Mouse (Mus musculus) left cerebral cortex, postnatal 25 days (tissue): ENCODE data around the gene Gm45062. TPM values are rescaled to one million over a fixed set of nuclear protein-coding genes. Genes with fewer than 3 reads are reported as not detected.

Experiments used
- DNase-seq, 2 experiments: peaks; one replicate each; pipeline ENCODE4 v3.0.0; 2022; ENCODE audit warnings: low spot score in 2 of 2, mixed read lengths in 1 of 2
- intact Hi-C: fragments of 180-260 bp; cut with DNase I; formaldehyde crosslinking; loops from one replicate; pipeline ENCODE4 v1.15.1; 2025
- total RNA-seq, 2 experiments: library from RNA; stranded (reverse); gene quantifications; 2 replicates each; pipeline ENCODE4 v1.2.3; 2021

The Gm45062 gene
- total RNA-seq, 2 experiments from 2014 or later = 5.7 to 6.1 TPM

- intact Hi-C loops = no loop called here
Measured at GRCm38 (mm10) chr6:8360805-8361204, 101.6 kb downstream of the Gm45062 start.

GRCm38 (mm10) chr6:8364033-8364756 is 104.9 kb downstream of the Gm45062 start:
- intact Hi-C loops = no loop called here
- no peak for DNase-seq

More at GRCm38 (mm10) chr6:8360805-8361204, 101.6 kb downstream of the Gm45062 start:
- peak in 1 of 2 experiments; percentile 64 for DNase-seq

- intact Hi-C loops = no loop called here
- DNase-seq = no peak
Measured at GRCm38 (mm10) chr6:8364757-8365150, 105.5 kb downstream of the Gm45062 start.

GRCm38 (mm10) chr6:8367675-8368074 is 108.4 kb downstream of the Gm45062 start:
- DNase-seq = no peak
- intact Hi-C loops = no loop called here

GRCm38 (mm10) chr6:8368198-8368864 is 109.1 kb downstream of the Gm45062 start:
- intact Hi-C loops = no loop called here
- DNase-seq = no peak

GRCm38 (mm10) chr6:8370624-8371023 is 111.4 kb downstream of the Gm45062 start:
- intact Hi-C loops = no loop called here
- no peak for DNase-seq

- DNase-seq = no peak
- intact Hi-C loops = no loop called here
Measured at GRCm38 (mm10) chr6:8373051-8373450, 113.8 kb downstream of the Gm45062 start.

GRCm38 (mm10) chr6:8373851-8374250 is 114.6 kb downstream of the Gm45062 start:
- no peak for DNase-seq
- intact Hi-C loops = no loop called here

GRCm38 (mm10) chr6:8374290-8374689 is 115.0 kb downstream of the Gm45062 start:
- DNase-seq = no peak
- intact Hi-C loops = no loop called here

GRCm38 (mm10) chr6:8374712-8375111 is 115.5 kb downstream of the Gm45062 start:
- intact Hi-C loops = no loop called here
- DNase-seq = no peak

GRCm38 (mm10) chr6:8376351-8376750 is 117.1 kb downstream of the Gm45062 start:
- intact Hi-C loops = no loop called here
- no peak for DNase-seq

- no peak for DNase-seq
- intact Hi-C loops = no loop called here
Measured at GRCm38 (mm10) chr6:8377667-8378066, 118.4 kb downstream of the Gm45062 start.

- DNase-seq = no peak
- intact Hi-C loops = no loop called here
Measured at GRCm38 (mm10) chr6:8389307-8389706, 130.1 kb downstream of the Gm45062 start.

- no peak for DNase-seq
- intact Hi-C loops = no loop called here
Measured at GRCm38 (mm10) chr6:8390296-8390695, 131.0 kb downstream of the Gm45062 start.

- intact Hi-C loops = no loop called here
Measured at GRCm38 (mm10) chr6:8390935-8391334, 131.7 kb downstream of the Gm45062 start.

GRCm38 (mm10) chr6:8393029-8393428 is 133.8 kb downstream of the Gm45062 start:
- DNase-seq = no peak
- intact Hi-C loops = no loop called here

More at GRCm38 (mm10) chr6:8390935-8391334, 131.7 kb downstream of the Gm45062 start:
- no peak for DNase-seq

GRCm38 (mm10) chr6:8394044-8394443 is 134.8 kb downstream of the Gm45062 start:
- no peak for DNase-seq
- intact Hi-C loops = no loop called here

- intact Hi-C loops = no loop called here
- DNase-seq = no peak
Measured at GRCm38 (mm10) chr6:8395061-8395460, 135.8 kb downstream of the Gm45062 start.

GRCm38 (mm10) chr6:8397252-8397651 is 138.0 kb downstream of the Gm45062 start:
- DNase-seq = no peak
- intact Hi-C loops = no loop called here

GRCm38 (mm10) chr6:8399710-8400109 is 140.5 kb downstream of the Gm45062 start:
- DNase-seq = no peak
- intact Hi-C loops = no loop called here

GRCm38 (mm10) chr6:8403127-8403526 is 143.9 kb downstream of the Gm45062 start:
- intact Hi-C loops = no loop called here
- DNase-seq = peak in 1 of 2 experiments; percentile 68
